Mouse (Mus musculus) olfactory bulb, adult 2 months (tissue): ENCODE results near the gene Abcc4.

Experiments
- CTCF ChIP-seq: fragments of 200-500 bp; IDR thresholded peaks from 2 replicates; pipeline ENCODE4 v1.5.1; 2012; ENCODE audit warnings: low read depth, mild to moderate bottlenecking, low read length, moderate library complexity; ENCODE audit not compliant: insufficient read depth
- POLR2A ChIP-seq: fragments of 200-500 bp; IDR thresholded peaks from 2 replicates; pipeline ENCODE4 v1.6.1; 2012; ENCODE audit warnings: mild to moderate bottlenecking, low read depth, low read length, moderate library complexity; ENCODE audit not compliant: insufficient read depth

DNA sequence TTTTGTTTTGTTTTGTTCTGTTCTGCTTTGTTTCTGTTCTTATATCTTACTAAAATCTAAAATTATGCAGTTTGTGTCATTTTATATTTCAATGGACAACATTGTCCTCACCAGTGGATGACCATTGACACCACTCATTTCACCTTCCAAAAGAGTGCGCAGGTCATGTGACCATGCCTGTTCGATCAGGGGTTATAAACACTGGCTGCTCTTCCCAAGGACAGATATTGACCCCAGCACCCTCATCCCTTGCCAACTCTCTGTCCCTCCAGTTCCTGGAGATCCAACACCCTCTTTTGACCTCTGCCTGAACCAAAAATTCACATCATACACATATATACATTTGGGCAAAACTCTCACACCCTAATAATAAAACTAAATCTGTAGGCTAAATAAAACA is 8.3 kb upstream of the Abcc4 start:
- TF ChIP-seq CTCF (no peak), POLR2A (no peak)
